Mouse (Mus musculus): ENCODE results near the gene Gm6460. TPM values are rescaled to one million over a fixed set of nuclear protein-coding genes. Genes with fewer than 3 reads are reported as not detected.
"Not testable (repeated sequence)": the region's sequence is repeated elsewhere in the genome, so short reads cannot be mapped to it uniquely, and the experiment has no call there.

The Gm6460 gene
- not detected for total RNA-seq (2021)
- long read RNA-seq, experiment 1, result 0 reads
- long read RNA-seq, experiment 2, result 0 reads

GRCm38 (mm10) chr5:11594613-11595012, at the start of gene Gm6460:
Gm6460 (plus strand) TSS chr5:11594913.
- DNase-seq; intact Hi-C loops (cut with DNase I; ENCODE audit: low total_unique reads): not testable (repeated sequence)

Other genes starting within 250 kb of the Gm6460 start
- gene Gm8897, start 178.5 kb upstream of the Gm6460 start, total RNA-seq (2021), result not detected
- gene Gm8906, start 92.2 kb upstream of the Gm6460 start, total RNA-seq (2021), result not detected
- not detected for gene Gm8922, start 87.0 kb downstream of the Gm6460 start, total RNA-seq (2021)
- gene Gm8926, start 175.6 kb downstream of the Gm6460 start, total RNA-seq (2021), result not detected